Mouse (Mus musculus) liver, embryonic 16.5 days (tissue): ENCODE data around the gene Rmnd1. TPM values are rescaled to one million over a fixed set of nuclear protein-coding genes. Genes with fewer than 3 reads are reported as not detected.

Experiments
- ATAC-seq: fragments of 200-750 bp; cut with Nextera tagmentation; 2 replicates; pipeline ENCODE4 v1.8.0; 2017; ENCODE audit warnings: low read depth, mild to moderate bottlenecking, moderate number of reproducible peaks, moderate library complexity
- H3K27ac ChIP-seq: fragments of 300-500 bp; sonication (generic); 2 replicates; pipeline ENCODE4 v1.5.1; 2014; ENCODE audit warnings: mild to moderate bottlenecking, low read length
- H3K27me3 ChIP-seq: fragments of 300-500 bp; sonication (generic); 2 replicates; pipeline ENCODE4 v1.6.1; 2014; ENCODE audit warnings: low read depth, low read length, mixed read lengths; ENCODE audit not compliant: control insufficient read depth, insufficient read depth
- H3K36me3 ChIP-seq: fragments of 300-500 bp; sonication (generic); 2 replicates; pipeline ENCODE4 v1.6.1; 2014; ENCODE audit warnings: mild to moderate bottlenecking; ENCODE audit not compliant: control insufficient read depth, insufficient read depth
- H3K4me1 ChIP-seq: fragments of 300-500 bp; sonication (generic); 2 replicates; pipeline ENCODE4 v1.6.1; 2014; ENCODE audit warnings: low read depth, low read length, mixed read lengths; ENCODE audit not compliant: control insufficient read depth
- H3K4me2 ChIP-seq: fragments of 300-500 bp; sonication (generic); 2 replicates; pipeline ENCODE4 v1.6.1; 2014; ENCODE audit warnings: low read depth, low read length, mixed read lengths
- H3K4me3 ChIP-seq: fragments of 300-500 bp; sonication (generic); 2 replicates; pipeline ENCODE4 v1.5.1; 2014; ENCODE audit warnings: low read depth, mild to moderate bottlenecking, low read length
- H3K9ac ChIP-seq: fragments of 300-500 bp; sonication (generic); 2 replicates; pipeline ENCODE4 v1.6.1; 2014; ENCODE audit warnings: low read depth, low read length
- H3K9me3 ChIP-seq: fragments of 300-500 bp; sonication (generic); replicated peaks from 2 replicates; pipeline ENCODE4 v1.6.1; 2016; ENCODE audit warnings: low read length; ENCODE audit not compliant: control insufficient read depth
- WGBS: fragments of 180-500 bp; shearing (Covaris S2); extraction: QIAGEN DNeasy Blood & Tissue Kit; methylation state at CpG from one replicate; pipeline ENCODE4 v1.1.7; 2014; ENCODE audit not compliant: insufficient replicate concordance; 5-methylcytosine and 5-hydroxymethylcytosine counted together
- polyA plus RNA-seq: library from polyadenylated mRNA; unstranded; fragments of >200 nt; fragmentation: Nextera tagmentation; extraction: Ambion mirVana; gene quantifications from 2 replicates; pipeline ENCODE4 v1.2.1, GENCODE M21; 2015

Gene Rmnd1
- 16.4 and 22.9 TPM in 2 replicates for polyA plus RNA-seq

- peak; percentile 94 for ATAC-seq
- H3K9me3 ChIP-seq, result no peaks in the 10 kb centered on the region
- H3K36me3 ChIP-seq, result peaks cover 4% of the 10 kb centered on the region
- peak within 1 kb of the TSS; percentile 77 for H3K4me3 ChIP-seq
- under 1% methylated on average over 73 of the region's 75 CpGs for WGBS
- H3K4me2 ChIP-seq, result peak within 1 kb of the TSS; percentile 97
- H3K27me3 ChIP-seq, result no peaks in the 10 kb centered on the region
- H3K9ac ChIP-seq, result peak within 1 kb of the TSS; percentile 81
- H3K4me1 ChIP-seq, result peaks cover 16% of the 10 kb centered on the region
- H3K27ac ChIP-seq, result peak within 1 kb of the TSS; percentile 93
Measured at GRCm38 (mm10) chr10:4432123-4432931, at the start of gene Rmnd1, which contains the start of gene Armt1. TSS of gene Rmnd1 (minus strand) at chr10:4432388. TSS of gene Armt1 (plus strand) at chr10:4432467.

GRCm38 (mm10) chr10:4481695-4482094 lies 49.5 kb upstream of the Rmnd1 start:
- H3K4me1 ChIP-seq, result no peaks in the 10 kb centered on the region
- no peak overlapping the region for H3K9ac ChIP-seq
- no peak overlapping the region for H3K4me2 ChIP-seq
- no peaks in the 10 kb centered on the region for H3K9me3 ChIP-seq
- no peak overlapping the region for H3K27ac ChIP-seq
- H3K36me3 ChIP-seq, result no peaks in the 10 kb centered on the region
- 60% methylated on average over 8 of the region's 8 CpGs for WGBS
- H3K27me3 ChIP-seq, result no peaks in the 10 kb centered on the region
- no peak overlapping the region for H3K4me3 ChIP-seq
- no peak for ATAC-seq

GRCm38 (mm10) chr10:4480929-4481328 lies 48.7 kb upstream of the Rmnd1 start:
- Histone ChIP-seq H3K27me3 (no peaks in the 10 kb centered on the region), H3K9ac (no peak overlapping the region), H3K4me2 (no peak overlapping the region), H3K4me3 (no peak overlapping the region), H3K9me3 (no peaks in the 10 kb centered on the region), H3K4me1 (no peaks in the 10 kb centered on the region), H3K36me3 (no peaks in the 10 kb centered on the region), H3K27ac (no peak overlapping the region)
- WGBS, result 66% methylated on average over 3 of the region's 3 CpGs
- no peak for ATAC-seq

GRCm38 (mm10) chr10:4476604-4477003 lies 44.4 kb upstream of the Rmnd1 start:
- H3K36me3 ChIP-seq, result no peaks in the 10 kb centered on the region
- no peak overlapping the region for H3K4me3 ChIP-seq
- H3K4me2 ChIP-seq, result no peak overlapping the region
- WGBS, result 80% methylated on average over 5 of the region's 5 CpGs
- no peak for ATAC-seq
- H3K9me3 ChIP-seq, result no peaks in the 10 kb centered on the region
- no peaks in the 10 kb centered on the region for H3K4me1 ChIP-seq
- H3K9ac ChIP-seq, result no peak overlapping the region
- no peak overlapping the region for H3K27ac ChIP-seq
- H3K27me3 ChIP-seq, result no peaks in the 10 kb centered on the region

- no peaks in the 10 kb centered on the region for H3K27me3 ChIP-seq
- H3K4me2 ChIP-seq, result no peak overlapping the region
- no peaks in the 10 kb centered on the region for H3K4me1 ChIP-seq
- no peaks in the 10 kb centered on the region for H3K9me3 ChIP-seq
- ATAC-seq, result no peak
- no peak overlapping the region for H3K27ac ChIP-seq
- H3K9ac ChIP-seq, result no peak overlapping the region
- 76% methylated on average over 3 of the region's 3 CpGs for WGBS
- no peaks in the 10 kb centered on the region for H3K36me3 ChIP-seq
- H3K4me3 ChIP-seq, result no peak overlapping the region
Measured at GRCm38 (mm10) chr10:4475431-4475830, 43.2 kb upstream of the Rmnd1 start.

GRCm38 (mm10) chr10:4473591-4473993 lies 41.4 kb upstream of the Rmnd1 start:
- 82% methylated on average over 11 of the region's 11 CpGs for WGBS
- Histone ChIP-seq H3K27me3 (no peaks in the 10 kb centered on the region), H3K9me3 (no peaks in the 10 kb centered on the region), H3K4me3 (no peak overlapping the region), H3K4me1 (no peaks in the 10 kb centered on the region), H3K4me2 (no peak overlapping the region), H3K9ac (no peak overlapping the region), H3K27ac (no peak overlapping the region), H3K36me3 (no peaks in the 10 kb centered on the region)
- ATAC-seq, result no peak

GRCm38 (mm10) chr10:4469406-4469805 lies 37.2 kb upstream of the Rmnd1 start:
- Histone ChIP-seq H3K9ac (no peak overlapping the region), H3K4me3 (no peak overlapping the region), H3K4me1 (no peaks in the 10 kb centered on the region), H3K9me3 (no peaks in the 10 kb centered on the region), H3K36me3 (no peaks in the 10 kb centered on the region), H3K27ac (no peak overlapping the region), H3K27me3 (no peaks in the 10 kb centered on the region), H3K4me2 (no peak overlapping the region)
- 62% methylated on average over 3 of the region's 3 CpGs for WGBS
- ATAC-seq, result no peak

- Histone ChIP-seq H3K4me1 (no peaks in the 10 kb centered on the region), H3K4me3 (no peak overlapping the region), H3K9ac (no peak overlapping the region), H3K9me3 (no peaks in the 10 kb centered on the region), H3K27me3 (no peaks in the 10 kb centered on the region), H3K36me3 (no peaks in the 10 kb centered on the region), H3K27ac (no peak overlapping the region), H3K4me2 (no peak overlapping the region)
- WGBS, result 67% methylated on average over 7 of the region's 7 CpGs
- ATAC-seq, result no peak
Measured at GRCm38 (mm10) chr10:4465799-4466198, 33.6 kb upstream of the Rmnd1 start.

- H3K4me2 ChIP-seq, result no peak overlapping the region
- H3K9me3 ChIP-seq, result no peaks in the 10 kb centered on the region
- ATAC-seq, result peak; percentile 78
- H3K9ac ChIP-seq, result no peak overlapping the region
- H3K36me3 ChIP-seq, result 0 out of 2 replicates have a peak, but pooled peaks cover under 1% of the 10 kb centered on the region
- no peak overlapping the region for H3K27ac ChIP-seq
- 70% methylated on average over 2 of the region's 2 CpGs for whole genome bisulfite sequencing
- no peaks in the 10 kb centered on the region for H3K27me3 ChIP-seq
- H3K4me3 ChIP-seq, result no peak overlapping the region
- H3K4me1 ChIP-seq, result no peaks in the 10 kb centered on the region
Measured at GRCm38 (mm10) chr10:4460201-4460600, 28.0 kb upstream of the Rmnd1 start.
